Mouse (Mus musculus) telencephalon, adult 2 months (tissue): ENCODE measurements around the gene Myb.
A peak's percentile ranks its signal among the peaks of the same experiment; 100 is the strongest.

Experiments
- DNase-seq: peaks from one replicate; pipeline ENCODE4 v3.0.0-alpha.2; 2011; ENCODE audit warnings: low read depth, low spot score

Myb gene

DNA sequence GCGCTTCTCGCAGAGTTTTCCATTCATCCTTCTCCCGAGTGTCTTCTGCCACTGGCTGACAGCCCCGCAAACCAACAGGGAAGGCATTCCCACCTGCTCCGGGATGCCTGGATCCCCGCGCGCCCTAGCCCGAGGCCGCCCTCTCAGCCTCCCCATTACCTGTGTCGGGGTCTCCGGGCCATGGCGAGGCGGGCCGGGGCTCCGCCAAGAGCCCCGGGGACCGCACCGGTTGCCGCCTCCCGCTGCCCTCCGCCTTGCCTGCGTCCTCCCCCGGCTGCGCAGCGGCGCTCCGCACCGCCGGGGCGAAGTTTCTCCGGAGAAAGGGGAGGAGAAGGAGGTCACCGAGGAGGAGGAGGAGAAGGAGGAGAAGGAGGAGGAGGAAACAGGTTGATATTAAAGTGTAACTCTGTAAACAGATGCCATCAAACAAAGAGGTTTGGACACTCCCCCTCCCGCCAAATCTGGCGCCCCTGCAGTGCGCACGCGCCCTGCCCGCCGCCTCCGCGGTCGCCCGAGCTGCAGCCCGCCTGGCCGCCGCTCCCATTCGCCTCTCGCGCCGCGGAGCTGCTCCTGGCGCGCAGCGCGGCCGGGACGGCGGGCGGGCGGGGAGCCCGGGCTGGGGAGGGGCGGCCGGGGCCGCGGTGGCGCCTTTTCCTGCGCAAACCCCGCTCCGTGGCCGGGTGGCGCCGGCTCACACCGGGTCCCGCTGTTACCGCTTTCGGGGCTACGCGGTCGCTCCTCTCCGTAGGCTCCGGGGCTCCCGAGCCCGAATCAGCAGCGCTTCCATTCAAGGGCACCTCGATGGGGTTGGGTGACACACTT is at the start of gene Myb:
TSS of gene Myb (minus strand) at position 448 of the 822 bp plus-strand sequence.
- no peak for DNase-seq

DNA sequence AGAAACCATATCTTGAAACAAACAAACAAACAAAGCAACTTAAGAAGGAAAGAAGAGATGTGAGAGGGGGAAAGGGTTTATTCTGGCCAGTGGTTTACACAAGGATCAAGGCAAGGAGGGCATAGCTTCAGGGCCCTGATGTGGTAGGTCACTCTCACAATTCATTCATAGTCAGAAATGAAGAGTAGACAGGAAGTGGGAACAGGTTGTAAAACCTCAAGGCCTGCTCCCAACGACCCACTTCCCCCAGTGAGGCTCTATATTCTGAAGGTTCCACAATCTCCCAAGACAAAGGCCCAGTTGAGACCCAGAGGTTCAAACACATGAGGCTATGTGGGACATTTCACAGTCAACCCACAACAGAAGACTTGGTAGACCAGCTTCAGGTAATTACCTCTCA is 46.6 kb upstream of the Myb start:
- no peak for DNase-seq

DNA sequence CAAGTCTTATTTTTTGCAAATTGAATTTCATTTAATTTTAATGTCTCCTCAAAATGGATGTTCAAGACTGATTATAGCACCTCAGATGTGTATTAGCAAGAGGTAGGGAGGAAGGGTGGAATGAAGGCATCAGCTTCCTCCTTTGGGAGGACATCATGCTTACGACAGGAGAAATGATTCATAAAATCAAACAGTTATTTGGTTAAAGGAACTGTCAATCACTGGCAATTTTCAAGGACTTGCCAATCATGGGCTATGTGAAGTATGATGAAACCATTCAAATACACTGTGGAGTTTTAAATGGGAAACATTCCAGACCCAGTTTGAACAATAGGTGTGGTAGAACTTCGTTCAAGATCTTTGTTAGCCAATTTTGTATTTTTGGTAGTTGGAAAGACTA is 45.4 kb upstream of the Myb start:
- no peak for DNase-seq

DNA sequence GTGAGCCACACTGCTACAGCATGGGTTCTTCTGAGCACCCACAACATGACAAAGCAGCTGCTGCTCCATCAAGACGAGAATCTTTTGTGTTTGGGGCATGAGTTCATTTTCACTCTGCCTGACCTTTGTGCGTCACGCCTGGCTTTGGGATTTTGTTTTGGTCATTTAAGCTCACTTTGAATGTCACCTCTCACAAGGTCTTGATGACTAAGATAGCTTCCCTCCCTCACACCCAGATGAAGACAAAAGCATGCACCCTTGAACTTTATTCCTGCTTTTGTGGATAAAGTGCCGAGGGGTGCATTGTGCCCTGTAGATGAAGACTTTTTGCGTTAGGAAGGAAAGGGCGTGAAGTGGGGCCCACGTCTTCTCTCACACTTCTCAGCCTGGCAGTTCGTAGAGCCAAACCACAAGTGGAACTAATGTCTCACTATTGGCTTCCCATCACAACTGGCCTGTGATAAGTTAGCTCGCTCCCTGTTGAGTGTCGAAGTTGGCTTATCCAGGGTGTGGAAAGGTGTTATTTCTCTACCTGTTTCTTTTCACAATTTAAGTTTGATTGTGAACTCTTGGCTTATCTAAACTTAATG is 43.8 kb upstream of the Myb start:
- no peak for DNase-seq

DNA sequence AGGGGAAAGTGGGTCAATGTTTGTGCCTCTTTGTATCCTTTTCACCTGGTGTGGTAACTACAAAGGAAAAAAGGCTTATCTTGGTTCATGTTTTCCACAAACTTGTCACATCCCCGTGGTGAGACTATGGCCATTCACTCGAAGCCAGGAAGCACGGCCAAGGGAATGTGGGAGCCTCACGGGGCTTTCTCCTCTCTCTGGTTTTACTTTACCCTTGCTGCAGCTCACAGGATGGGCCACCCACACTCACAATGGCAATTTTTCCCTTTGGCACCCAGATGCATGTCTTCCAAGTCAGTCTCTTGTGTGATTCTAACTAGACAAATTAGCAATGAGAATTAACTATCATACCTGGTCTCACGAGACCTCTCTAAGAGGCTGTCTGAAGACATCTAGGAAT is 43.1 kb upstream of the Myb start:
- DNase-seq, result no peak

DNA sequence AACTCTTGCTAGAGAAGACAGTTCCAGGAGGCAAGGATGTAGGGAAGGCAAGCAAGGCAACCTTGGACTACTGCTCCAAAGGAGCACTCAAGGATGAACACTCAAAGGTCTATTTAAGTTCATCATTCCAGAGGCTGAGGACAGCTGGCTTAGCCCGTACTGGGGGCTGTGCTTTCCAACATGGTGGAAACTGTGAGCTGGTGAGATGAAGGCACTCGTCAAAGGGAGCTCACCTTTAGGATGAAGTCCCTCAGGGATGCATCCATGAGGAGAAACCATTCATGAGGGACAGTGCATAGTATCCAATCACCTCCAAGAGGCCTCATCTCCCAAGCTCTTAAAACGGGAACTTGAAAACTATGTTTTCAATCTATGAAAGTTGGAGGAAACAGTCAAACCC is 42.7 kb upstream of the Myb start:
- DNase-seq, result no peak

DNA sequence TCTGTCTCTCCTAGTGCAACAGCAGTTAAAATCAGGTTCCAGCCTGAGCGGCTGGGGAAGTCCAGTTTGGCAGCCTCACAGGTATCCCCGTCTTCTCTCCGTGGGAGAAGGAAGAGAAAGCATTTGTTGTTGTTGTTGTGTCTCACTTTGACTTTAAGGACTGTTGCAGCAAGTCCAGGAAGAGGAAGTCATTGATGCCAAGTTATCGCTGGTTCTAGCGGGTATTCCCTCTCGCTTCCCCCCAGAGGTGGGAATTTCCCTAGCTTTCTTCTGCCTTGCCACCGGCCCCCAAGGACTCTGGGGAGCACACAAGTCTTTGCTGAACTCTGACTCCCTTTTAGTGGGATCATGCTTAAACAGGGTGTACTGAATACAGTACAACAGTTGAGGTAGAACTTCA is 40.0 kb upstream of the Myb start:
- no peak for DNase-seq

DNA sequence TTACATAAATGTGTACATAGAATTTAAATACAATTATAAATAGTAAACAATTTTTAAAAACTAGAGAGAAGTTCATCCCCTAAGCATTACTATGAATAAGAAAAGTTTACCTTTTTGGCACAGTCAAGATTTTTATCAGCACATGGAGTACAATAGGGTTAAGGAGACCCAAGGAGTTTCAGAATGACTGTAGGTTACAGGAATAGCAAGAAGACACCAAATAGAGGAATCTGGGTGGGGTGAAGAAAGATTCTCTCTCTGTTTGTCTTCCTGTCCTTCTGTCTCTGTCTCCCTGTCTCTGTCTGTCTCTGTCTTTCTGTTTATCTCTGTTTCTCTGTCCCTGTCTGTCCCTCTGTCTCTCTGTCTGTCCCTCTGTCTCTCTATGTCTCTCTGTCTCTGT is 39.5 kb upstream of the Myb start:
- DNase-seq, result no peak

DNA sequence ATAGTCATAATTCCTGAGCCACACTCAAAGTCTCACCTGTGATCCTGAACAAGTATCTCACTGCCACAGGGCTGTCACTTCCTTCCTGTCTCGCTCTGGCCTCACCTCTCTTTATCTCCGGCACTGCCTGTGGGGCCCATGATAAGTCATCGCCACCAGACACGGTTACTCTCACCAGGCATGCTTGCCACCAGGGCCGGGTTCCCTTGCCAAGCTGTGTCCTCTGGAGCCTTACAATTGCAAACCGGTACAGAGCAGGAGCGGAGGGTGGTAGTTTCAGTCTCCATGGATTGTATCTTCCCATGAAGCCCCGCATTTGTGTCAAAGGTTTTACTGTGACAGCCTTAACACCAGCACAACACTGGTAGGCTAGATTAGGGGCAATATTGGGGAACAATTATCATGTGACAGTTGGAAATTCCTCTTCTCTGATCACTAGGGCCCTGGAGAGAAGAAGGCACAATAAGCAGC is 35.9 kb upstream of the Myb start:
- DNase-seq, result no peak

DNA sequence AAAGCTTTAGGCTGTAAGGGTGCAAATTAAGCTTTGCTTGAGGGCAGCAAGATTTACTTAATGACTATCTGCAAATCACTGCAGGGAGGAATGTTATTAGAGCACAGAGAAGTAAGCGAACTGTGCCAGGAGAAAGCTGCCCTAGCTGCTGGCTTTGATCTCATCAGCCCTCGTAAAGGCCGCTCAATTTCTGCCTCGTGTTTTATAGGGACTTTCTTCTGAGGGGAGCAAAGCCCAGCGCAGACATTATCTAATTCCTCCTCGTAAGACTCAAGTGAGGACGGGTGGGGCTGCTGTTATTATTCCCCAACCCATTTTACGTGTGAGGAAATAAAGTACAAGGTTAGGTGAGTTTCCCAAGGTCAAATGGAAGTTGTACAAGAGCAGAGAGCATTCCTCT is 34.8 kb upstream of the Myb start:
- DNase-seq, result no peak

DNA sequence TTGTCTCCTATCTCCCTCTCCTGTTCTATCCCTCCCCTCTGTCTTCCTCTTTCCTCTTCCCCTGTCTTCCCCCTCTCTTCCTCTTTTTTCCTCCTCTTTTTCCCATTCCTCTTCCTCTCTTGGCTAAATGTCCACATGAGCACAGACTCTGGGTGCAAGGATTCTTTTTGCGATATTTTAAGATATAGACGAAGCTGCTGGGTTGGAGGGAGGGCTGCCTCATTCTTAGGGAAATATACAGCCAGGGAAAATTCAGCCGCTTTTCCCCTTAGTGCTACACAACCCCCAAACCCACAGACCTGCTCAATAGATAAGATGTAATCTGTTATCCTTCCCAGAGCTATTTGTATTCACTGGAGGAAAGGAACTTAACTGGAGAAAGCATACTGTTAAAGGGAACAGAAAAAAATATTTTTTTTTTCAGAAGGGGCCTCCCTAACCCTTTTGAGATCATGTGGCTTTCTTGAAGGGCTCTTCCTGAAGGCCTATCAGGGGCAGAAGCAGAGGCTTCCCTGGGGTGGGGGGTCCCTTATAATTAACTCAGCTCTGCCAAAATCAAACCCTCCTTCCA is 33.2 kb upstream of the Myb start:
- no peak for DNase-seq

DNA sequence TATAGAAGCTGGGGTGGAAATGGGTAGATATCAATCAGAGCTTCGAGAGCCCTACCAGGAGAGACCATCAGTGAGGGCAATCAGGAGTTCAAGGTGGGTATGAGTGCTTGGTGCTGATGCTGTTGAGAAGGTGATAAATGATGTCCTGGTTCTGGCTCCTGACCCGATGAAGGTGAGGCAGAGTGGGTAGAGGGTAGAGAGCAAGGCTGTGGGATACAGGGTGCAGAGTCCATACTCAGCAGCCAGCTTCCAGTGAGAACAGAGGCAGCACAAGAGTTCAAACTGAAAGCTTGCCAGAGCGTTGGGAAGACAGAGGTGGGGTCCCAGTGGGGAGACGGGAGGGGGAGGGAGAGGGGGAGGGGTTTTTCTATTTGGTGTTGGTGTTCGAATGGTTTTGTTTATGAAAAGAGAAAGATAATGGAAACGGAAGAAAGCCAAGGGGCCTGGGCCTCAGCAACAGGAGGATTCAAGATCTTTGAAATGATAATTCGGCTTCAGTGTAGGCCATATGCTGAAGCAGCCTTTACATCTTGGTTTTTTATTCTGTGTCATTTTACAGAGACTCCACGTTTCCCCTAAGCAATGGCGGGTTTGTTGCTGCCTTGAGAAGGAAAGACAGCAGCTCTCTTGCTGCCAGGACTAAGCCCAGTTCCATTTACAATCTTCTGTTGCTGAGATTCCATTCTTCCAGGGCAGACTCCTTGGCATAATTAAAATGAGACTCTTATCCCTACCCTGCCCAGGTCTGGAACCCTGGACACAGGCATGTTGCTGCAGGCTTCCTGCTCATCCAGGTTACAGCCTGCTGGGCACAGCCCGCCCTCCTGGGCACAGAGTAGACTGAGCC is 32.5 kb upstream of the Myb start:
- no peak for DNase-seq

DNA sequence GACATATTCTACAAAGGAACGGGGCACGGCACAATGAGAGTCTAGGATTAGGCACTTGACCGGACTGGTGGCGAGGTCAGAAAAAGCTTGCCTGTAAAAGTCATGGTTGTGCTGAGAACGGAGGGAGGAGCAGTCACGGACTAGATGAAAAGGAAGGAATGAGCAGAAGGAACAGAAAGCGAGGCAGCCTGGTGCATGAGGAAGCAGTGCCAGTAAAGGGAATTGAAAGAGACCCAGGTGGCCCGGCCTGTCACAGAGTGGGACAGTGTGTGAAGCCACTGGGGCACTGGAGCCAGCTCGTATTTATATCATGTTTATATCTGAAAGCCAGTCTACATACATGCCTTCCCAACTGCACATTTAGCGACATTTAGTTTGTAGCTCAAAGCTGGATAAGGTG is 31.7 kb upstream of the Myb start:
- no peak for DNase-seq

DNA sequence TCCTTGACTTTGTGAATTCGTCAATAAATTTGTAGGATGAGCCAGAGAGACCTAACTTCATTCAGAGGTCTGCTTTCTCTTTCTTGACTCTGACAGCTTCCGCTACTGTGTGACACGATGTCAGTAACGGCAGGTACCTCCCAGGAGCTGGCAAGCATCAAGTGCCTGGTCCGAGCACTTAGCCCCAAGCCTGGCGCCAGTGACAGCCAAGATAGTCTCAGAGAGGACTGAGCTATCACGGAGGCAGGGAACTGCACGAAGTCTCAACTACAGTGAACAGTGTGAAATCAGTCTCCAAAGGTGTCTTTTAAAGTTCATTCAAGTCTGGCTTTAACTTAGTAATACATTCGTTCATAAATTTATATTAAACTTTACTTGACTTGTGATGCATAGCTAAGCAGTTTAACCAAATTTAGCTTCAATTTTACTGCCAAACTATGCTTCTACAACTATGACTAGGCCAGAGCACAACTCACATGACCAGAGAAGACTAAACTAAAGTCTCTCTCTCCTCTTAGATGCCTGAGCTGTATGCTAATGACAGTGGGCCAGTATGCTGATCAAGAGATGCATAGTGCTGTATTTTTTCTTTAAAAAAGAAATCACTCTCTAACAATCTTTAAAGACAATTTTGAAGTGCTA is 29.1 kb upstream of the Myb start:
- DNase-seq, result no peak

DNA sequence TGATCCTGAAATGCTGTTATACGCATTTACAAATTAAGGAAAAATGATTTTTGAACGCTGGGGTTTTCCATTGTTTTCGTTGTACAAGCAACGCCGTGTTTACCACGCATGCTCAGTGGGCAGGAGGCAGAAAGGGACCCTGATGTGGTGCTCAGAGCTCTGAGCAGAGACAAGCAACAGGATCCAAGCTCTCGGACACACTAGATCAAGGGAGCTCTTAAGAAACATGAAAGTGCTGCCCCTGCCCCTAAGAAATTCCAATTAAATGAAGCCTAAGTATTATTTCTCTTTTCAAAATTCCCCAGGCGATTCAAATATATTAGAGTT is 28.5 kb upstream of the Myb start:
- no peak for DNase-seq

DNA sequence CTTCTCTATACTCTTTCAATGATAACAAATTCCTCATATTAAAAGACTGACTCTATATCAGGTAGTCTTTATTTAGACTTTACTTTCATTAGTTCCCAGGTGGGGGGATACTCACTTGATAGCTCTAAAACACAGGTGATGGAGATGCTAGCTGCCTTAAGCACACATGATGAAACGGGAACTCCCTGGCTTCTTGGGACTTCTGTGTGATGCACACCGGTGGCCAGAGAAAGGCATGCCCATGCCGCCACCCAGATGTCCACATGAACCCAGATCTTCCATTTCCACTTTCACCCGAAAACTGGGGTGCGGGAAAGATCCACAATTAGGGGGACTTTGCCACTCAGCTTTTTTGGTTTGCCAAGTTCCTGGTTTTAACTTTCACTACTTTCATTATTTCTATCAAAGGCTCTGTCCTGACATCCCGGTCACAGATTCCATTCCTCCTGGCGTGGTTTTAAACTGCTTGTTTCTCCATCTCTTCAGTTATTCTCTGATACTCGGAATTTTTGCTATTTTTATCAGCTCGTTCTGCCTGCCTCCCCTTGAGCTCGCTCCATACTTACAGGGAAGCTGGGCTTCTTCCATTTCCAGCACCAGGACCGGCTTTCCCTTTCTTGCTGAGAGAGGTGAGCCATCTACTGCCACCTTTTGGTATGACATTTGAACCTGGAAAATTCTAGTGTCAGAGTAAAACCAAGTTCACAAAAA is 27.9 kb upstream of the Myb start:
- DNase-seq, result peak; percentile 51

DNA sequence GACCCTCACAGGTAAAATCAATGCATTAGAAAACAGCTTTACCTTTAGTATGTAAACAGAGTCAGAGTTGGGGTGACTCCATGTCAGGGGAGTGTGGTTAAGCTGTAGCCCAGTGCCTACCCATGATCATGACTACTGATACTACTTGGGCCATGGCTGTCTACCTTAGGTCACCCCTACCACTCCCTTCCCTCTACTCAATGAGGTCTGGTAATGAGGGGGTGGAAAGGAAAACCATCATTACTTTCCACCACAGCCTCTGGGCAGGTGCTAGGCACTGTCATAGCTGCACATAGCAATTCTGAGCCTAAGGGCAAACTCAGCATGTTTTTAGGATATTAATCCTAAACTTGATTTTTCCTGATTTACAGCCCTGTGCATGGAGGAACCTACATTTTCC is 27.1 kb upstream of the Myb start:
- no peak for DNase-seq

DNA sequence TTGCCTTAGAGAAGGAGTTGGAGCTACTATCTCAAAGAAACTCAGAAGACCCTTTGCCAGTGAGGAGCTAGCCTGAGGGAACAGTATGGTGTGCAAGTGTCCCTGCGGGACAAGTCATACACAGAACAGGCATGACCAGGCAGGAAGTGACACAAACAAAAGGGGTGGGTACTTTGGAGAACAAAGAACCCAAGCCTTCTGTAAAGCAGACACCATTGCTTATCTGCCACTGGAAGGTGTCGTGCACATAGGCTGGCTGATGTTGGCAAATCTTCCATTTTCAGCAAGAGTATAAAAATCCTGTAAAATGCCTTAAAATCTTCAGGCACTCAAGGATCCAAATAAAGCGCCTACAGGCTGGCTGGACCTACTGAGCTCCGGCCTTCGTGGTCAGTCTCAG is 25.9 kb upstream of the Myb start:
- DNase-seq, result no peak

DNA sequence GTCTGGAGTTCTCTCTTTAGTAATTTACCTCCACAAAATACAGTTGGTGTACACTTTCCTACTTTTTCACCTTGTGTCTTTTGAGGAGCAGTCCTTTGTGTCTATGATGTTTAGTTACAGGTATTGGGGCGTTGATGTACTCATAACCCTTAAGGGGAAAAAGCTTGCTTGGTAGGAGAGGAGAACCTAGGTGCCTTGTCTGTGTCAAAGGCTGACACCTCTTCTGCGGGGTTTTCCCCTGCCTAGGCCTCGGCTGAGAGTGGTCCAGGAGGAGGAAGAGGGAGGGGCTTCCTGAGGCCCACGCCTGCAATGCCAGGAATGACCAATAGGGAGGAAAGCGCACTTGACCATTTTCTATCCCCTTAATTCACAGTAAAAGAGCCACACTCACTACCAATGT is 17.9 kb upstream of the Myb start:
- DNase-seq, result no peak

DNA sequence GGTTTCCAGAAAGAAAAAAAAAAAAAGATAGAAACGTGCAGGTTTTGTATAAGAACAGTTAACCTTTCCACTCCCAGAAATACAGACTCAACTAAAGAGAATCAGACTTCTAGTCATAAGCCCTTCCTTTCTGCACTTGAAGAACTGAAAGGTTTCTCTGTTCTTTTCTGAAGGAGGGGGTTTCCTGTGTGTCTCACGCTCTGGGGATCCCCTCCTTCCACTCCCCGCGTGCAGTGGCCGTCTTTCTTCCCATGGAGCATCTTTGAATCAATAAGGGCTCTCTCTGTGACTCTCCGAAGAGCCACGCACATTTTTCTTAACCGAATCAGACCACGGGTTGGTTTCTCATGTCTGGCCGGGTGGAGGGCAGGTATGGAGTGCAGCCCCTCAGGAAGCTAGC is 17.5 kb upstream of the Myb start:
- DNase-seq, result no peak

DNA sequence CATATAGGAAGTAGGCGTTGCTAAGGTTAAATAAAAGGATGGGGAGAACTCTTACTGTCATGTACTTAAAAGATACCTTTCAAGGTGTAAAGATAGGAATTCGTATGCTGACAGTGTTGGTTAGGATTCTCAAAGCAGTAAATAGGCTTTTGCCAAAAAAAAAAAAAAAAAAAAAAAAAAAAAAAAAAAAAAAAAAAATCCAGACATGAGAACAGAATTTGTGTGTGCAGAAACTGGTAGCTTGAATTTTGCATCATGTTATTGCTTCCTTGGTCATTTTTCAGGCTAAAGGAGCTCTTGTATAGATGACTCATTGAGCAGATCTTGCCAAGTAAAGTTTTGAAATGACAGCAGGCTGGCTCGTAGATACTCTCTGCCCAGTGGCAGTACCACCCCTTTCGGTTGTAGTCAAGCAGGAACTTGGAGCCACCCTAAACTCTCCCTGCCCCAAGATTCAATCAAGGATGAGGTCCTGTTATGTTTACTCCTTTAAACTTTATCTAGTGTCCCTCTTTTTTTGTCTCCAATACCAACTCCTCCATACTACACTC is 11.9 kb upstream of the Myb start:
- no peak for DNase-seq
